Mouse (Mus musculus) heart, embryonic 14.5 days (tissue): ENCODE measurements around the gene Mmgt2. TPM values are rescaled to one million over a fixed set of nuclear protein-coding genes. Genes with fewer than 3 reads are reported as not detected.

ENCODE experiments used
- ATAC-seq: fragments of 200-750 bp; cut with Nextera tagmentation; 2 replicates; pipeline ENCODE4 v1.8.0; 2017; ENCODE audit warnings: low read depth, moderate TSS enrichment; ENCODE audit not compliant: insufficient number of reproducible peaks, insufficient read depth, low FRiP score
- H3K27ac ChIP-seq, 2 experiments: fragments of 200-500 bp in 1 of 2; fragments of 300-500 bp in 1 of 2; sonication (generic) in 1 of 2; replicated peaks in 1 of 2; 2 replicates each; pipeline ENCODE4 v1.5.1; 2012 to 2014; ENCODE audit warnings: low read depth in 2 of 2, low read length in 2 of 2, control low read depth in 1 of 2, mild to moderate bottlenecking in 1 of 2, mixed read lengths in 1 of 2; ENCODE audit not compliant: control insufficient read depth in 1 of 2, insufficient read depth in 1 of 2
- H3K27me3 ChIP-seq: fragments of 300-500 bp; sonication (generic); 2 replicates; pipeline ENCODE4 v1.6.1; 2014; ENCODE audit warnings: mild to moderate bottlenecking, low read length, control low read depth; ENCODE audit not compliant: control insufficient read depth, insufficient read depth
- H3K36me3 ChIP-seq: fragments of 300-500 bp; sonication (generic); 2 replicates; pipeline ENCODE4 v1.6.1; 2014; ENCODE audit warnings: mild to moderate bottlenecking, control low read depth, low read length, mixed read lengths; ENCODE audit not compliant: control insufficient read depth, insufficient read depth
- H3K4me1 ChIP-seq, 2 experiments: fragments of 200-500 bp in 1 of 2; fragments of 300-500 bp in 1 of 2; sonication (generic) in 1 of 2; 2 replicates each; pipeline ENCODE4 v1.6.1; 2012 to 2014; ENCODE audit warnings: low read length in 2 of 2, control low read depth in 1 of 2, mixed read lengths in 1 of 2; ENCODE audit not compliant: control insufficient read depth in 2 of 2, insufficient read depth in 2 of 2
- H3K4me2 ChIP-seq: fragments of 300-500 bp; sonication (generic); 2 replicates; pipeline ENCODE4 v1.6.1; 2014; ENCODE audit warnings: mild to moderate bottlenecking, low read length
- H3K4me3 ChIP-seq, 2 experiments: fragments of 200-500 bp in 1 of 2; fragments of 300-500 bp in 1 of 2; sonication (generic) in 1 of 2; 2 replicates each; pipeline ENCODE4 v1.5.1; 2012 to 2014; ENCODE audit warnings: low read length in 2 of 2, mild to moderate bottlenecking in 2 of 2, control low read depth in 1 of 2, low read depth in 1 of 2, moderate library complexity in 1 of 2; ENCODE audit not compliant: control insufficient read depth in 1 of 2, insufficient read depth in 1 of 2
- H3K9ac ChIP-seq: fragments of 300-500 bp; sonication (generic); 2 replicates; pipeline ENCODE4 v1.6.1; 2014; ENCODE audit warnings: mild to moderate bottlenecking, low read length
- H3K9me3 ChIP-seq: fragments of 300-500 bp; sonication (generic); 2 replicates; pipeline ENCODE4 v1.6.1; 2016; ENCODE audit warnings: low read length, control low read depth; ENCODE audit not compliant: control insufficient read depth
- WGBS: fragments of 180-500 bp; shearing (Covaris S2); extraction: QIAGEN DNeasy Blood & Tissue Kit; methylation state at CpG from one replicate; pipeline ENCODE4 v1.1.7; 2014; 5-methylcytosine and 5-hydroxymethylcytosine counted together
- polyA plus RNA-seq: library from polyadenylated mRNA; unstranded; fragments of >200 nt; fragmentation: Nextera tagmentation; extraction: Ambion mirVana; gene quantifications from 2 replicates; pipeline ENCODE4 v1.2.1, GENCODE M21; 2014

The Mmgt2 gene
- polyA plus RNA-seq, 1 experiment from 2014 or later, result 56.7 TPM

GRCm38 (mm10) chr11:62613657-62614365 is 34.7 kb upstream of the Mmgt2 start:
- Histone ChIP-seq H3K4me1 (peaks cover 2 to 11% of the 10 kb centered on the region in 2 experiments), H3K27ac (peak overlapping the region; percentile 51 to 70), H3K36me3 (peaks cover 66% of the 10 kb centered on the region), H3K9me3 (no peaks in the 10 kb centered on the region), H3K27me3 (no peaks in the 10 kb centered on the region), H3K4me3 (no peak overlapping the region), H3K9ac (peak overlapping the region; percentile 68), H3K4me2 (peak overlapping the region; percentile 54)
- ATAC-seq, result peak; percentile 76
- WGBS, result 18% methylated on average over 19 of the region's 19 CpGs

- peak overlapping the region; percentile 68; the same call in 1 of the 2 replicates for H3K9ac ChIP-seq
- H3K27ac ChIP-seq, result peak overlapping the region in 1 of 2 experiments; percentile 70; a peak in 1 of 4 replicates
- ATAC-seq, result no peak
- no peak overlapping the region for H3K4me2 ChIP-seq
- H3K9me3 ChIP-seq, result no peaks in the 10 kb centered on the region
- no peak overlapping the region for H3K4me3 ChIP-seq
- H3K4me1 ChIP-seq, result peaks cover 2 to 11% of the 10 kb centered on the region in 2 experiments
- H3K36me3 ChIP-seq, result peaks cover 66% of the 10 kb centered on the region
- no peaks in the 10 kb centered on the region for H3K27me3 ChIP-seq
- 89% methylated on average over 8 of the region's 8 CpGs for WGBS
These were observed 33.5 kb upstream of the Mmgt2 start for GRCm38 (mm10) chr11:62614876-62615410.

GRCm38 (mm10) chr11:62615456-62615855 is 33.0 kb upstream of the Mmgt2 start:
- Histone ChIP-seq H3K9ac (no peak overlapping the region), H3K27ac (no peak overlapping the region), H3K4me1 (peaks cover 2 to 11% of the 10 kb centered on the region in 2 experiments), H3K9me3 (no peaks in the 10 kb centered on the region), H3K27me3 (no peaks in the 10 kb centered on the region), H3K4me3 (no peak overlapping the region), H3K36me3 (peaks cover 67% of the 10 kb centered on the region), H3K4me2 (no peak overlapping the region)
- 90% methylated on average over 4 of the region's 4 CpGs for WGBS
- no peak for ATAC-seq

- 95% methylated on average over 8 of the region's 8 CpGs for WGBS
- Histone ChIP-seq H3K4me3 (no peak overlapping the region), H3K27ac (no peak overlapping the region), H3K9ac (no peak overlapping the region), H3K4me2 (no peak overlapping the region), H3K4me1 (peaks cover 17 to 24% of the 10 kb centered on the region in 2 experiments), H3K36me3 (peaks cover 42% of the 10 kb centered on the region), H3K9me3 (no peaks in the 10 kb centered on the region), H3K27me3 (no peaks in the 10 kb centered on the region)
- no peak for ATAC-seq
These were observed 27.4 kb upstream of the Mmgt2 start for GRCm38 (mm10) chr11:62621079-62621478.

GRCm38 (mm10) chr11:62621586-62622283 is 26.7 kb upstream of the Mmgt2 start:
- no peak overlapping the region for H3K27ac ChIP-seq
- 84% methylated on average over 4 of the region's 4 CpGs for WGBS
- no peak overlapping the region for H3K4me2 ChIP-seq
- H3K27me3 ChIP-seq, result no peaks in the 10 kb centered on the region
- peaks cover 17 to 24% of the 10 kb centered on the region in 2 experiments for H3K4me1 ChIP-seq
- H3K36me3 ChIP-seq, result peaks cover 41% of the 10 kb centered on the region
- ATAC-seq, result no peak
- no peak overlapping the region for H3K4me3 ChIP-seq
- no peaks in the 10 kb centered on the region for H3K9me3 ChIP-seq
- no peak overlapping the region for H3K9ac ChIP-seq

- no peaks in the 10 kb centered on the region for H3K9me3 ChIP-seq
- no peak overlapping the region for H3K9ac ChIP-seq
- WGBS, result 72% methylated on average over 4 of the region's 4 CpGs
- ATAC-seq, result no peak
- no peak overlapping the region for H3K4me3 ChIP-seq
- peaks cover 34% of the 10 kb centered on the region for H3K36me3 ChIP-seq
- no peak overlapping the region for H3K27ac ChIP-seq
- no peak overlapping the region for H3K4me2 ChIP-seq
- peaks cover 17 to 27% of the 10 kb centered on the region in 2 experiments for H3K4me1 ChIP-seq
- no peaks in the 10 kb centered on the region for H3K27me3 ChIP-seq
These were observed 25.6 kb upstream of the Mmgt2 start for GRCm38 (mm10) chr11:62622850-62623249.

GRCm38 (mm10) chr11:62624341-62625291 is 23.8 kb upstream of the Mmgt2 start:
- Histone ChIP-seq H3K27me3 (no peaks in the 10 kb centered on the region), H3K9ac (no peak overlapping the region), H3K4me2 (no peak overlapping the region), H3K27ac (peak overlapping the region; percentile 3 to 50; a peak in 3 of 4 replicates), H3K9me3 (no peaks in the 10 kb centered on the region), H3K36me3 (peaks cover 18% of the 10 kb centered on the region), H3K4me1 (peaks cover 24 to 45% of the 10 kb centered on the region in 2 experiments), H3K4me3 (no peak overlapping the region)
- no peak for ATAC-seq
- 37% methylated on average over 10 of the region's 10 CpGs for WGBS
